Mouse (Mus musculus): ENCODE results near the gene Npvf. TPM values are rescaled to one million over a fixed set of nuclear protein-coding genes. Genes with fewer than 3 reads are reported as not detected.
"Not testable (repeated sequence)": the region's sequence is repeated elsewhere in the genome, so short reads cannot be mapped to it uniquely, and the experiment has no call there.

The Npvf gene
- total RNA-seq, 2 experiments from 2014 or later = not detected

DNA sequence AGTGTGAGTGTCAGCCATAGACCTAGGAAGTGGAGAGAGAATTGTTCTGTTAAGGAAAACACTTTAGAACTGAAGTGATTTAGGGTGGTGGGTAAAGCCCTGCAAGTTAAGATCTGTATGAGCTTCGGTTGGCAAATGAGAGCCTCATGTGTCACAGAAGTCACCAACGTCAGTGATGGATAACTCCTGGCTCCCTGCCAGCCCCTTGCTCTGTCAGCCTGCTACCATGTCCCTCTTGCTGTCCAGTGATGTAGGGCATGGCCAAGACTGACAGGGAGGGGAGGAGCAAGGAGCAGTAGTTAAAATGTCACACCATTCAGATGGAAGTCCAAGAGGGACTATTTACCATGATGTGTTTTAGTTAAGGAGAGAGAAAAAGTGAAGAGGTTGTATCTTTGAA, 14.6 kb downstream of the Npvf start:
- peak; percentile 22 for DNase-seq

DNA sequence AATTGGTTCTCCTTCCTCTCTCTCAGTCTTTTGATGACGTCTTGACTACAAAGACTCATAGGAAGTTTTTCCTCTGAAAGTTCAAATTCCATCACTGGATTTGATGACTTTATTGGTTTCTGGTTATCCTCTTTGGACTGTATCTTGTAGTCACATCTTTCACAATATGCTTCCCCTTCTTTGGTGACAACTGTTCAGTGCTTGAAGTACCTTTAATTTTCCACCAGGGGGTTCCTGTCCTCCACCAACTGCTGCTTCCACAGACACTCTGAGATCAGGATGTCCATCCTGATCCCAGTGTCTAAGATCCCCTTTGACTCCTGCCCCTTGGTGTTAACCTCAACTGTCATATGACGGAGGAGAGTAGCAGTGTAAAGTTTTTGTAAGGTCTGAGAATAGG, 28.1 kb downstream of the Npvf start:
- not testable (repeated sequence) for DNase-seq

DNA sequence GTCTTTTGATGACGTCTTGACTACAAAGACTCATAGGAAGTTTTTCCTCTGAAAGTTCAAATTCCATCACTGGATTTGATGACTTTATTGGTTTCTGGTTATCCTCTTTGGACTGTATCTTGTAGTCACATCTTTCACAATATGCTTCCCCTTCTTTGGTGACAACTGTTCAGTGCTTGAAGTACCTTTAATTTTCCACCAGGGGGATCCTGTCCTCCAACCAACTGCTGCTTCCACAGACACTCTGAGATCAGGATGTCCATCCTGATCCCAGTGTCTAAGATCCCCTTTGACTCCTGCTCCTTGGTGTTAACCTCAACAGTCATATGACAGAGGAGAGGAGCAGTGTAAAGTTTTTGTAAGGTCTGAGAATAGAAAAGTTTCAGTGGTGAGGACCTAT, 36.0 kb downstream of the Npvf start:
- DNase-seq = not testable (repeated sequence)

DNA sequence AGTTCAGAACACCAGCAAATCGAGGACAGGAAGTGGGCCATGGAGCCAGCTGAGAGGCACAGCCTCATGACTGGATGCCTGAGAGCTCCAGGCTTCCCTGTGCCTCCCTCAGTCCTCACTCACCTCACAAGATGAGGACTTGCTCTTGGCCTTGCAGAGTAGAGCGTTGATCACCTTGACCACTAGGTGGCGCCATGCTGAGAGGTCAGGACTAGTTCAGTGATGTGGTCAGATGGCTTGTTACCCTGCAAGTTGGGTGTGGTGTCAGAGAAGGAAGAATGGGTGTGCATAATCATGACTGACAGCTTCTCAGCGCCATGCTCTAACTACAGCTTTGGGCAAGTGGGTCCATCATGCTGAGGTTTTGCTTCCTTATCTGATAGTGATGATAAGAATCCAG, 52.6 kb downstream of the Npvf start:
- peak; percentile 37 for DNase-seq

Other genes starting within 250 kb of the Npvf start
- 1 to 10 TPM; 7.1 to 7.3 TPM for gene Osbpl3, start 198.2 kb downstream of the Npvf start, total RNA-seq (2021)
- 10 to 100 TPM; 77.5 to 85.0 TPM for gene Cycs, start 87.9 kb downstream of the Npvf start, total RNA-seq (2021)
- under 1 TPM; 0.19 to 0.36 TPM for gene 4921507P07Rik, start 57.8 kb downstream of the Npvf start, total RNA-seq (2021)

Data from gastrocnemius, postnatal 10 days (tissue).